In the genomic region with DNA sequence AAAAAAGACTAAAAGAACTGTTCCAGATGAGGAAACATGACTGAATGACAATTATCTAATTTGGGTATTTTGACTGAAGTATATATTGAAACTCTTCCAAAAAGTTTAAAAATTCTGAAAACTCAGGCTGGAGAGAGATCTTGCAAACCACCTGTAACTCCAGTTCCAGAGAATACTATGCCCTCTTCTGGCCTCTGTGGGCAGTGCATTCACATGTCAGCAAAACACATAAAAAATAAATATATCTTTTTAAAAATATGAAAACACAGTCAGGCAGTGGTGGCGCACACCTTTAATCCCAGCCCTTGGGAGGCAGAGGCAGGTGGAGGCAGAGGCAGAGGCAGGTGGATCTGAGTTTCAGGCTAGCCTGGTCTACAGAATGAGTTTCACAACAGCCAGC, we compare ENCODE assay signal across 14 mouse cellular contexts. TPM values are rescaled to one million over a fixed set of nuclear protein-coding genes. Genes with fewer than 3 reads are reported as not detected.
DNase-seq lines count a peak whose midpoint lies in the region; ATAC-seq and TF ChIP-seq lines count a peak whose summit lies in the region.
"Had no signal": no experiment of that assay in that cellular context is flagged by ENCODE, and none has a peak within 500 bp of the region (broad histone marks: within the 10 kb centered on the region; RNA-seq: fewer than 3 reads in every experiment).

No protein-coding gene starts in this region.

- TF ChIP-seq CTCF in liver, embryonic 14.5 days (IDR thresholded peaks at IDR 0.05; ENCODE audit: low read depth): peak; percentile 45; the same call in 1 of the 2 replicates

- peak; percentile 44 for DNase-seq in CD4-positive, CD25-positive, alpha-beta regulatory T cell, adult 2 months (ENCODE audit: low read depth, low spot score)
- DNase-seq in liver, embryonic 14.5 days (ENCODE audit: low read depth in 3 of 3, low spot score in 3 of 3): no peak
- DNase-seq in CD4-positive helper T cell, adult 2 months (ENCODE audit: low read depth, low spot score): peak; percentile 22
- DNase-seq in naive thymus-derived CD4-positive, alpha-beta T cell, adult 2 months (ENCODE audit: low read depth): peak; percentile 34
- DNase-seq in right cerebral cortex, postnatal 36 days (ENCODE audit: low spot score in 2 of 2): no peak
- no peak for DNase-seq in layer of hippocampus, postnatal 25 days (ENCODE audit: extremely low spot score in 1 of 2, low spot score in 1 of 2)
- DNase-seq: cerebellum, adult 8-10 months; gastrocnemius, postnatal 10 days had no signal

- no peak for ATAC-seq in CD4-positive, CD25-positive, alpha-beta regulatory T cell, adult 4 months
- ATAC-seq in liver, embryonic 14.5 days (ENCODE audit: insufficient read depth): no peak
- no peak for ATAC-seq in liver, embryonic 12.5 days
- ATAC-seq: forebrain, embryonic 14.5 days; midbrain, embryonic 13.5 days had no signal

- H3K9ac ChIP-seq in liver, embryonic 14.5 days (replicated peaks): no peak overlapping the region
- H3K9ac ChIP-seq in liver, embryonic 12.5 days: no peak overlapping the region
- H3K9ac ChIP-seq: limb, embryonic 13.5 days; midbrain, embryonic 13.5 days had no signal

- H3K27ac ChIP-seq in liver, embryonic 14.5 days: no peak overlapping the region
- no peak overlapping the region for H3K27ac ChIP-seq in liver, embryonic 12.5 days
- H3K27ac ChIP-seq: limb, embryonic 13.5 days; midbrain, embryonic 13.5 days had no signal

- H3K4me2 ChIP-seq in liver, embryonic 14.5 days (ENCODE audit: low read depth): no peak overlapping the region
- H3K4me2 ChIP-seq in liver, embryonic 12.5 days: no peak overlapping the region
- H3K4me2 ChIP-seq: heart, embryonic 11.5 days; limb, embryonic 13.5 days; midbrain, embryonic 13.5 days had no signal

- no peaks in the 10 kb centered on the region for H3K27me3 ChIP-seq in liver, embryonic 14.5 days (ENCODE audit: control insufficient read depth, insufficient read depth, low read length)
- H3K27me3 ChIP-seq in liver, embryonic 12.5 days (replicated peaks): peaks cover 6% of the 10 kb centered on the region; the same call in 1 of the 2 replicates

- no peak overlapping the region for H3K4me3 ChIP-seq in liver, embryonic 14.5 days (ENCODE audit: insufficient read depth in 1 of 2, low read depth in 2 of 2, low read length in 2 of 2)
- no peak overlapping the region for H3K4me3 ChIP-seq in liver, embryonic 12.5 days
- H3K4me3 ChIP-seq: limb, embryonic 13.5 days; midbrain, embryonic 13.5 days had no signal

- no peaks in the 10 kb centered on the region for H3K9me3 ChIP-seq in liver, embryonic 14.5 days (ENCODE audit: control insufficient read depth, low read length)
- no peaks in the 10 kb centered on the region for H3K9me3 ChIP-seq in liver, embryonic 12.5 days (replicated peaks)
- H3K9me3 ChIP-seq: limb, embryonic 13.5 days; midbrain, embryonic 13.5 days had no signal

- H3K4me1 ChIP-seq in liver, embryonic 14.5 days (replicated peaks; ENCODE audit: control insufficient read depth in 2 of 2, insufficient read depth in 2 of 2, low read length in 1 of 2): peaks cover 0 to 6% of the 10 kb centered on the region in 2 experiments; a peak in 2 of 4 replicates
- peaks cover 9% of the 10 kb centered on the region; the same call in 1 of the 2 replicates for H3K4me1 ChIP-seq in liver, embryonic 12.5 days

- WGBS in liver, embryonic 14.5 days (ENCODE audit: insufficient replicate concordance): 53% methylated on average over 1 of the region's 1 CpGs
- WGBS in liver, embryonic 12.5 days (ENCODE audit: insufficient replicate concordance): 53% methylated on average over 1 of the region's 1 CpGs

- no peak for TF ChIP-seq EP300 in liver, embryonic 14.5 days (IDR thresholded peaks at IDR 0.05; ENCODE audit: low read depth)

- H3K36me3 ChIP-seq in liver, embryonic 14.5 days (replicated peaks; ENCODE audit: control insufficient read depth, insufficient read depth, low read depth): no peaks in the 10 kb centered on the region
- H3K36me3 ChIP-seq in liver, embryonic 12.5 days: no peaks in the 10 kb centered on the region
- H3K36me3 ChIP-seq: limb, embryonic 13.5 days; midbrain, embryonic 13.5 days had no signal

RNA-seq across cellular contexts. Expression of gene Kantr, which starts 3.7 kb away (rescaled TPM):
- polyA plus RNA-seq in CD4-positive, CD25-positive, alpha-beta regulatory T cell, adult 4 months (2017; shearing (Covaris generic)): 10 to 100 TPM; 32.5 to 41.2 TPM
- 2.1 and 3.1 TPM in 2 replicates for polyA plus RNA-seq in liver, embryonic 14.5 days (2012; rRNA removed)
- 2.0 and 2.6 TPM in 2 replicates for polyA plus RNA-seq in liver, embryonic 14.5 days (2014; fragmentation: Nextera tagmentation; extraction: Ambion mirVana)
- 4.5 and 5.3 TPM in 2 replicates for polyA plus RNA-seq in liver, embryonic 12.5 days (2016; fragmentation: Nextera tagmentation; extraction: Ambion mirVana)
- 10 to 100 TPM; 42.2 to 52.4 TPM for total RNA-seq in layer of hippocampus, postnatal 25 days (2021)

RNA-seq across cellular contexts. Expression of gene Tspyl2, which starts 18.6 kb away (rescaled TPM):
- polyA plus RNA-seq in CD4-positive, CD25-positive, alpha-beta regulatory T cell, adult 4 months (2017; shearing (Covaris generic)): 10 to 100 TPM; 11.9 to 16.1 TPM
- polyA plus RNA-seq in liver, embryonic 14.5 days (2012; rRNA removed): 6.4 and 10.6 TPM in 2 replicates
- polyA plus RNA-seq in liver, embryonic 14.5 days (2014; fragmentation: Nextera tagmentation; extraction: Ambion mirVana): 3.1 and 4.1 TPM in 2 replicates
- polyA plus RNA-seq in liver, embryonic 12.5 days (2016; fragmentation: Nextera tagmentation; extraction: Ambion mirVana): 10.7 and 11.6 TPM in 2 replicates
- 100 to 1,000 TPM in 1 of 2 experiments, 10 to 100 TPM in 1; 91.5 to 111 TPM for total RNA-seq in layer of hippocampus, postnatal 25 days (2021)

RNA-seq across cellular contexts. Expression of gene Gpr173, which starts 44.9 kb away (rescaled TPM):
- polyA plus RNA-seq in CD4-positive, CD25-positive, alpha-beta regulatory T cell, adult 4 months (2017; shearing (Covaris generic)): not detected
- 0.15 and 0.20 TPM in 2 replicates for polyA plus RNA-seq in liver, embryonic 14.5 days (2012; rRNA removed)
- 0.10 and 0.25 TPM in 2 replicates for polyA plus RNA-seq in liver, embryonic 14.5 days (2014; fragmentation: Nextera tagmentation; extraction: Ambion mirVana)
- 0.29 and 0.42 TPM in 2 replicates for polyA plus RNA-seq in liver, embryonic 12.5 days (2016; fragmentation: Nextera tagmentation; extraction: Ambion mirVana)
- 10 to 100 TPM; 15.7 to 16.1 TPM for total RNA-seq in layer of hippocampus, postnatal 25 days (2021)

Comparison
In these comparisons a context has a peak if more than half of its experiments do, and no peak if none do; other contexts are left out.
1. DNase-seq: peak in CD4-positive, CD25-positive, alpha-beta regulatory T cell, adult 2 months (single experiment), CD4-positive helper T cell, adult 2 months (single experiment) and naive thymus-derived CD4-positive, alpha-beta T cell, adult 2 months (single experiment); none in liver, embryonic 14.5 days (0 of 3), right cerebral cortex, postnatal 36 days (0 of 2) and layer of hippocampus, postnatal 25 days (0 of 2).